Mouse (Mus musculus): Measurements from ENCODE around the gene Cnih1.
"Not testable (repeated sequence)": the region's sequence is repeated elsewhere in the genome, so short reads cannot be mapped to it uniquely, and the experiment has no call there.

Gene Cnih1

GRCm38 (mm10) chr14:46787787-46788504, at the start of gene Cnih1:
Cnih1 (minus strand) TSS chr14:46788411.
- DNase-seq = peak; percentile 91

GRCm38 (mm10) chr14:46832354-46833272, 44.4 kb upstream of the Cnih1 start:
- peak; percentile 34 for DNase-seq

- peak; percentile 97 for DNase-seq
Measured at GRCm38 (mm10) chr14:46831837-46832333, 43.7 kb upstream of the Cnih1 start, which contains the start of gene Cgrrf1. Cgrrf1 (plus strand) TSS chr14:46832125.

- DNase-seq = no peak
Measured at GRCm38 (mm10) chr14:46831295-46831694, 43.1 kb upstream of the Cnih1 start.

- no peak for DNase-seq
Measured at GRCm38 (mm10) chr14:46827430-46827829, 39.2 kb upstream of the Cnih1 start.

GRCm38 (mm10) chr14:46823996-46824395, 35.8 kb upstream of the Cnih1 start:
- no peak for DNase-seq

- DNase-seq = peak; percentile 97
Measured at GRCm38 (mm10) chr14:46821873-46822716, 33.9 kb upstream of the Cnih1 start, which contains the start of gene Gmfb. Gmfb (minus strand) TSS chr14:46822242.

- DNase-seq = peak; percentile 12
Measured at GRCm38 (mm10) chr14:46821271-46821872, 33.2 kb upstream of the Cnih1 start.

- DNase-seq = not testable (repeated sequence)
Measured at GRCm38 (mm10) chr14:46819961-46820360, 31.8 kb upstream of the Cnih1 start.

GRCm38 (mm10) chr14:46818743-46819142, 30.5 kb upstream of the Cnih1 start:
- DNase-seq = no peak

GRCm38 (mm10) chr14:46816916-46817622, 28.9 kb upstream of the Cnih1 start:
- no peak for DNase-seq

GRCm38 (mm10) chr14:46815640-46816039, 27.4 kb upstream of the Cnih1 start:
- no peak for DNase-seq

- no peak for DNase-seq
Measured at GRCm38 (mm10) chr14:46807927-46808326, 19.7 kb upstream of the Cnih1 start.

- DNase-seq = no peak
Measured at GRCm38 (mm10) chr14:46806186-46806585, 18.0 kb upstream of the Cnih1 start.

- DNase-seq = no peak
Measured at GRCm38 (mm10) chr14:46803791-46804190, 15.6 kb upstream of the Cnih1 start.

- DNase-seq = no peak
Measured at GRCm38 (mm10) chr14:46803259-46803658, 15.0 kb upstream of the Cnih1 start.

GRCm38 (mm10) chr14:46800684-46801345, 12.6 kb upstream of the Cnih1 start:
- DNase-seq = no peak

- no peak for DNase-seq
Measured at GRCm38 (mm10) chr14:46794157-46794556, 5.9 kb upstream of the Cnih1 start.

GRCm38 (mm10) chr14:46790723-46791122, 2.5 kb upstream of the Cnih1 start:
- DNase-seq = no peak

- DNase-seq = no peak
Measured at GRCm38 (mm10) chr14:46790303-46790702, 2.1 kb upstream of the Cnih1 start.

- no peak for DNase-seq
Measured at GRCm38 (mm10) chr14:46788505-46788901, 292 bp upstream of the Cnih1 start.
